Mouse (Mus musculus) embryo, embryonic 9.5 days (tissue): ENCODE results near the gene Fam210b.

Experiments used
- DNase-seq: peaks from one replicate; pipeline ENCODE4 v3.0.0-alpha.2; 2017; ENCODE audit errors: extremely low spot score

The Fam210b gene

DNA sequence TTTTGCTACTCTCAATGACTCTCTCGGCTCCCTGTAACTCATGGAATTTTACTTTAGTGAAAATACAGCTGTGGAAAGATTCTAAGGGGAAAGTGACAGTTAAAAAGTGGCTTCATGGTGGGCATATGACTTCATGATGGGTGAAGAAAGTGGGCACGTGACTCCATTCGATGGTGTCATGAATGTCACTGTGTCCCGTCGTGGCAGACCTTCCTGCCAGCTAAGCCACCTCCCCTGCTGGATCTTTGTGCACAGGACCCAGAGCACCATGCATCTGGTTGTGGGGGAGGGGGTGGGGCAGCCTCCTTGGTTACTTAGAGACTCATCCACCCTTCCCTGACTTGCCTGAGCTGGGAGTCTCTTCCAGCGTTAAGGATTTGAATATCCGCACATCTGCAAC, 58.9 kb downstream of the Fam210b start:
- DNase-seq: no peak

DNA sequence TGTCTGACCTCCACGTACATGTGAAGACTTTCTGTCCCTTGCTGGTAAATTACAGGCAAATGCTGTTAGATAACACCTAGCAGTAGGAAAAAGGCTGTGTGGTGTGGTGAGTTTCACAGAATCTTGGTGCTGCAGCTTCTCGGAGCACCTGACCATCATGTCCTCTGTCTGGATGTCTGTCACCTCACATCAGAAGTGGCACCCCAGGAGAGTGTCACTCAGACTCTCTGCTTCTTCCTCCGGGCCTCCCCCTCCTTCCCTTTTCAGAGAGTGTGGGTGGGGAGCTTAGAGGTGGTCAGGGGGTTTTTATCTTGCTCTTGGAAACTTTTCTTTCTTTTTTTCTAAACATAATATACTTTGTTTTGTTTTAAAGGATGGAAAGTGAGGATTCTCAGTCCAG, 59.6 kb downstream of the Fam210b start:
- no peak for DNase-seq
